Mouse (Mus musculus): Measurements from ENCODE around the gene Yap1.

DNA sequence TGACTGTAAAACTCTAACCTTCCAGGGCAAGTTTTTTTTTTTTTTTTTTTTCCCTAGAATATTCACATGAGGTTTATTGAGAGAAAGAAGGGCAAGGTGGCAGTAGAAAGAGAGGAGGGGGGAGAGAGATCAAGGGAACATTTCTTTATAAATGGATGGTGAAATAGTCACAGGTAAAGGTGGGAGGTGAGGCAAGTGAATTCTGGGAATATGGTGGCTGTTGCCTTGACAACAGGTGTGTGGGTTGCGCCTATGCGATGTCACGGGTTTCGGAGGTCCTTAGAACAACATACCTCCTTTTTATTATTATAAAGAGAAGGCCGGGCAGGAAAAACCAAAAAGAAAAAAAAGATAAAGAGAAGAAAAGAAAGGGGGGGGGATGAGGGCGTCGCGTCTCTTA, 89.5 kb downstream of the Yap1 start:
- TF ChIP-seq CTCF (IDR thresholded peaks at IDR 0.05; ENCODE audit: insufficient read depth, low read depth, low read length) (no peak), POLR2A (IDR thresholded peaks at IDR 0.05; ENCODE audit: insufficient read depth, low read depth, low read length) (no peak)

Measured in olfactory bulb, adult 2 months (tissue).